Mouse (Mus musculus) spleen, adult 18-20 months (tissue): Measurements from ENCODE around the gene Fam13a.

Experiments
- DNase-seq, 2 experiments: peaks; one replicate each; pipeline ENCODE4 v3.0.0; 2022; ENCODE audit warnings: mixed read lengths in 2 of 2

The Fam13a gene

GRCm38 (mm10) chr6:58932515-58933188 is 91.7 kb downstream of the Fam13a start:
- no peak for DNase-seq

DNA sequence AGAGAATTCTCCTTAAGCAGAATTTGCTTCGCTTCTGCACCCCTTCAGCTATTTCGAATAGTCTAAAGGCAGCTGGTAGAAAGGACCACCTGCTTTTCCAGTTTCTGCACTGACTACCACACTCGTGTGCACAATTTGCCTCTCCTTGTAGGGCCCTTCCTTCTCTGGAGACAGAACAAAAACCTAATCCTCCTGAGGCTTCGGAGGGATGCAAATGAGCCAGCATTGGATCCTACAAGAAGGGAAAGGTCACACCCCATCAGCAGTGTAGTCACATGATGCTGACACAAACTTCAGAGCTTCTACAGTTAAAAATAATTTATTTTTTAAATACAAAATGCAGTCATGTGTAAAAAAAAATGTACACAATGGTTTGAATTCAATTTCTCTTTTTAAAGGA is 93.2 kb downstream of the Fam13a start:
- DNase-seq: no peak

DNA sequence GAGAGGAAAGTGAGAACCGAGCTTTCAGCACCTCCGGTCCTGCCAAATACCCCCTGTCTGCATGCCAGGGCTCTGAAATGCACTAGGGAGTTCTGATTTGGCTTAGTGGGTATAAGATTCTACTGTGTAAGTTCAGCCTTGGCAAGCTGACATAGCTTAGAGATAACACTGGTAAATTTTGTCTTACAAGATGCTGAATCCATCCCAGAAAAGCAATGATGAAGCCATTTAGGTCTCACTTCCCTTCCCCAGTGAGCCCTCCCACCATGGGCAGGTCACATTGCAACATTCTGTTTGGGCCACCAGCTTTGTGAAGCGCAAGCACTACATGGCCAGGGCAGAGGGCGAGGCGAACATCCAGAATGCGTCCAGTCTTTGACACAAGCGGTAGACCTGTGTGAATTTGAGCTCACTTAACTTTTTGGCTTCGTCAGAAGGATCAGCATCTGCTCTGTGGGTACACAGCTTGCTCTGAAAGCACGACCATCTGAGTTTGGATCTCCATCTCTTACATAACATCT is 94.4 kb downstream of the Fam13a start:
- DNase-seq: no peak

- DNase-seq: no peak
These were observed 96.5 kb downstream of the Fam13a start for GRCm38 (mm10) chr6:58927881-58928280.

DNA sequence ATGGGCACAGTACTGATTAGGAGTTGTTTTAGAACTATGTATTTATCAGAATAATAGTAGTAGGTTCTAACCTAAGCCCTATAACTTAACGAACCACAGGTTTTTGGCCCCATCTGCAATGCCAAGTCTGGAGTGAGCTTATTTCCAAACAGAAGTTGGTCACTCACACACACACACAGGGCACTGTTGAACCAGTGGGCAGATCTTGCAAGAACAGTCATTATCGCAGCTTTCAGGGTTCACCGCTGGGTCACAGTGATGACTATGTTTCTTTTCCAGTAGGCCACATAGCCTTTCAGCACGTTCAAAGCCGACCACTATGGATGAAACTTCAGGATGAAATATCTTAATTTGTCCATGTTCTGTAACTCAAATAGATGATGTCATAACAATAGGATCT is 101.8 kb downstream of the Fam13a start:
- DNase-seq: no peak

DNA sequence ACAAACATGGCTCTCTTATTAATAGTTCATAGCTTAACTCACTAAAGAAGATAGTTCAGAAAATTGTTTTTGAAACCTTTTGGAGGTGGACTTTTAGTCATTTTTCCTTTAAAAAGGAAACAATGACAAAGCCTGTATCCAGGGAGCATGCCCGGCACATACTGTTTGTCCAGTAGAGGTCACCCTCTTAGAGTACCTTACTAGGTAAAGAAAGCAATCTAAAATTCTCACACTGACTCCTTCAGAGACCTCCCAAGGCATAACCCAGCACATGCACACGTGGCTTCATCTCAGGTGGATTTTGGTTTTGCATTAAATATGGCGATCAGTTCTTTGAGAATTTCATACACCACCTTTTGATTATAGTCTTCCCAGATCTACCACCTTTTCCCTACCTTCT is 102.7 kb downstream of the Fam13a start:
- no peak for DNase-seq

DNA sequence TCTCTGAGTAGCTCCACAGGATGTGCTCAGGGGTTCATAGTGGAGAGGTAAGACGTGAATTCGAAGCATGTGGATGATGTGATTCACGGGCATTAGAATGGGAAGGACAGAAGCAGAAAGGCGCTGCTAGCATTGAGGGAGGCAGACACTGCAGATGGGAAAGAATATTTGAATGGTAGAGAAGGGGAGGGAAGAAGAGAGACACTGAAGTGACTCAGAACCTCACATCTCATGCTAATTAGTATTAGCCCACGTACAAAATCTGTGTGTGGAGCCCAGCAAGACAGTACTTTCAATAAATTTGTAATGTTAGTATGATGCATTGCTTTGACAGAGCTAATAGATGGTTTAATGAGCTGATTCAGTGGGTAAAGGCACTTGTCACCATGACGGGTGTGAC is 103.6 kb downstream of the Fam13a start:
- DNase-seq: no peak

- DNase-seq: no peak
These were observed 107.9 kb downstream of the Fam13a start for GRCm38 (mm10) chr6:58916498-58916897.

GRCm38 (mm10) chr6:58913971-58914370 is 110.4 kb downstream of the Fam13a start:
- no peak for DNase-seq

GRCm38 (mm10) chr6:58913551-58913950 is 110.8 kb downstream of the Fam13a start:
- DNase-seq: no peak

- no peak for DNase-seq
These were observed 111.5 kb downstream of the Fam13a start for GRCm38 (mm10) chr6:58912842-58913241.

DNA sequence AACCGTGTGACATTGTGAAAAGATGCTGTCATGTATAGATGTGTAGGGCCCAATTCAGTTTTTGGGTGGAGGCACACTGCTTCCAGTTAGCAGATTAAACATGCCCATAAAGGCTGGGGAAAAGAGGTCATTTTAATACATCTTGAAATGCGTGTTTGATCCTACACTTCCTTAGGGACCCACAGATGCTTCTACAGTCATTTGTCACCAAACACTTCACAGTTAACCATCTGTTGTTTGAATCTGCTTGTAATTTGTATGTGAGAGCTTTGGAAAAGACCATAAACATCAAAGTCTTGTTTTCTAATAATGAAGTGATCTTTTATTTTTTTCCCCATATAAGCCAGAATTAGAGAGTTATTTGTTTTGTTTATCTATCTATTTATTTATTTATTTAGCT is 116.6 kb downstream of the Fam13a start:
- DNase-seq: no peak

- DNase-seq: no peak
These were observed 117.0 kb downstream of the Fam13a start for GRCm38 (mm10) chr6:58907336-58907735.

DNA sequence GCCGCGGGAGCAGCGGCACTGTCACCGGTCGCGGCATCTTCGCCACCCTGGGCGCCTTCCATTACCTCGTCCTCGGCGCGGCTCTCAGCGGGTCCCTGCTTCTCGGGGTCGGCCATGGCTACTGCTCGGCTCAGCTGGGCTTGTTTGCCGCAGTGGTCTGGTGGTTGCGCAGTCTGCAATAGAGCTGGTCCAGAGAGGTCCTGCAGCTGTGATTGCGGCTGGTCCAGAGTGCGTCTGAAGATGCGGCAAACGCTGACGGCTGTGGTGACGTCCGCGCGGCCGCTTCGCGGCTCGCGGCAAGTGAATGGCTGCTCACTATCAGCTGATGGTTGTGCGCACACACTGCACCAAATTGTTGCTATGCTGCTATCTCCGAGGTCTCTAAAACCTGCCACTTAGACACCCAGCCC is 117.5 kb downstream of the Fam13a start, which contains the start of gene Nap1l5:
Gene Nap1l5 (minus strand): TSS at position 225 of the 410 bp plus-strand sequence.
- no peak for DNase-seq

DNA sequence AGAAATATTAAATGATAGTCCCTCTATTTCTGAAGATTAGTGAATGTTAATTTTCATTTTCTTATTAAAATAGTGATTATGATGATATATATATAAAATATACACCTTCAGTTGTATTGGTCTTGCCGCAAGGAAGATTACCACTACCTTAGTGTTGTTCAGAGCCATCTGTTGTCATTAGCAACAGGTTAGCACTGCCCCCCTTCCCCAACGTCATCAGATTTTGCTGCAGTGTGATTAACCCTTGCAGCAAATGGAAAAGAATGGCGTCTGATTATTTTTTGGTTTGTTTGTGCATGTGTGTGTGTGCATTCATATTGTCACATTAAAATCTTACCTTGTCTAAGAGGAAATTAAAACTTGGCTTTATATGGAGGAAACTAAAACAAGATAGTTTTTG is 119.8 kb downstream of the Fam13a start:
- no peak for DNase-seq

- DNase-seq: no peak
These were observed 121.2 kb downstream of the Fam13a start for GRCm38 (mm10) chr6:58903171-58903570.

- DNase-seq: no peak
These were observed 123.8 kb downstream of the Fam13a start for GRCm38 (mm10) chr6:58900536-58900935.

GRCm38 (mm10) chr6:58899076-58899475 is 125.3 kb downstream of the Fam13a start:
- DNase-seq: no peak

DNA sequence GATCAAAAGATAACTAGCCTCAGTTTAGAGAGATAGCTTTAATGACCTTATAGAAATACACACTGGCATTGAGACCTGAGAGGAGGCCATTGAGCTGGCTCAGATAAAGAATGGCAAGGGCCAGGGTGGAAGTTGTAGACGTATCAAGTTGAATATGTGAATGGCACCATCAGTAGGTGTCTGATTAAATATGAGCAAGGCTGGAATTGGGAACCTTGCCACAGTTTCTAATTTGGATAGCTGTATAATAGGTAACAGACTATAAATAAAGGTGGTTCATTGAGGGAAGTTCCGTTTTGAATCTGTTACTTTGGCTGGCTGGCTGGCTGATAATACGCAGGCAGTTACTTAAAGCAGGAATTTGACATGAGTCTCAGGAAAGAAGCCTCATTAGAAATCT is 127.7 kb downstream of the Fam13a start:
- no peak for DNase-seq

GRCm38 (mm10) chr6:58894994-58895393 is 129.4 kb downstream of the Fam13a start:
- no peak for DNase-seq

DNA sequence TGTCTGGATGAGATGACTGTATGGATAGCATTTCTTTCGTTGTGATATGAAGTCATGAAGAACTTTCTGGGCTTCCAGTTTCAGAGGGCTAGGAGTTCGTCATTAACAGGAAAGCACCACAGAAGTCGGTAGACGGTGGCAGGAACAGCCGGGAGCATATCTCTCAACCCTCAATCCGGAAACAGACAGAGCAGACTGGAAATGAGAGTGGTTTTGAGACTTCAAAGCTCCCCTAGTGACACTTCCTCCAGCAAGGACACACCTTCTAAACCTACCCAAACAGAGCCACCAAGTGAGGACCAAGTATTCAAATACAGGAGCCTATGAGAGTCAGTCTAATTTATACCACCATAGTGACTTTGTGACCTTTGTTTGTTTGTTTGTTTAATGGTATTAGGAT is 131.0 kb downstream of the Fam13a start:
- no peak for DNase-seq

DNA sequence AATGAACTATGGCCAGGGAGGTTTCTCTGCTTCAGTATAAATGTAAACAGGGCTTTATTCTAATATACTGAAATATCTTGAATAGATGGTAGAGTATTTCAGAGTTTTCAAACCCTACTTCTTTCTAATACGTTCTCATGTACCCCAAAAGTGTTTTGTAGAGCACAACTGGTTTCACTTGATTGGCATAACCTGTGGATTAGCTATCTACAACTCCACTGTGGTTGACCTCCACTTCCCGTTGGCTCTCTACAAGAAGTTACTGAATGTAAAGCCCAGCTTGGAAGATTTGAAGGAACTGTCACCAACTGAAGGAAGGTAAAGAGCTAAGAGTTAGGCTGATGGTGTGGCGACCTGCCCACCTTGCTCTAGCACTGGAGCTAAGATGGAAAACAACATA is 134.4 kb downstream of the Fam13a start:
- no peak for DNase-seq

DNA sequence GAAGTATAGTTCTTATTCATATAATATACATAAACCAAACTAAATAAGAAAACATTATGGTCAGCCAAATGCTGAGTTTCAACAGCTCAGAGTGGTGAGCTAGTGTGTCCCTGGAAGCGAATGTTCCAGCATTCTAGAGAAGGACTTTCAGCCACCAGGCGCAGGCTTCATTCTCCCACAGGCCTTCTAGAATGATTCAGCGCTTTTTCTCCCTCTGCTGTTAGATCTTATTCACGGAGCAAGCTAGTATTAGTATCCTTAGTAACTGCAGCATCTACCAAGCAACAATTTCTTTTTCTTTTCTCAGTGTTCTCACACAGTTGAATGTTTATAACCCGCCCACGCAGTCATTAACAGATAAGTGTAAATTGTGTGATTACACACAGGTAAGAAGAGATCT is 142.1 kb downstream of the Fam13a start:
- no peak for DNase-seq
